Mouse (Mus musculus) liver, embryonic 12.5 days (tissue): ENCODE results near the gene Rragd. TPM values are rescaled to one million over a fixed set of nuclear protein-coding genes. Genes with fewer than 3 reads are reported as not detected.

Experiments
- polyA plus RNA-seq: library from polyadenylated mRNA; unstranded; fragments of >200 nt; fragmentation: Nextera tagmentation; extraction: Ambion mirVana; gene quantifications from 2 replicates; pipeline ENCODE4 v1.2.1, GENCODE M21; 2016

The Rragd gene
- polyA plus RNA-seq, 1 experiment from 2014 or later, result 4.3 TPM

Other genes with a start within 250 kb of the Rragd start
- 45.2 and 48.3 TPM in 2 replicates for gene Lyrm2, start 182.8 kb upstream of the Rragd start, polyA plus RNA-seq
- gene Ankrd6, start 32.2 kb upstream of the Rragd start, polyA plus RNA-seq, result 1.3 and 1.5 TPM in 2 replicates
- 34.2 and 36.0 TPM in 2 replicates for gene Ube2j1, start 48.4 kb downstream of the Rragd start, polyA plus RNA-seq
- gene Gabrr2, start 80.0 kb downstream of the Rragd start, polyA plus RNA-seq, result not detected in 2 replicates
- 0.05 TPM in 1 of 2 replicates, not detected in the other for gene Gabrr1, start 149.5 kb downstream of the Rragd start, polyA plus RNA-seq
- gene Pm20d2, start 206.7 kb downstream of the Rragd start, polyA plus RNA-seq, result 0.49 and 0.60 TPM in 2 replicates
- gene Srsf12, start 226.0 kb downstream of the Rragd start, polyA plus RNA-seq, result 0.37 and 0.72 TPM in 2 replicates